Mouse (Mus musculus) lung, embryonic 14.5 days (tissue): ENCODE data around the gene Pcif1. TPM values are rescaled to one million over a fixed set of nuclear protein-coding genes. Genes with fewer than 3 reads are reported as not detected.
A peak's percentile ranks its signal among the peaks of the same experiment; 100 is the strongest.
"Not testable (repeated sequence)": the region's sequence is repeated elsewhere in the genome, so short reads cannot be mapped to it uniquely, and the experiment has no call there.

ENCODE experiments used
- ATAC-seq: fragments of 200-750 bp; cut with Nextera tagmentation; 2 replicates; pipeline ENCODE4 v1.8.0; 2017; ENCODE audit warnings: mild to moderate bottlenecking, moderate TSS enrichment, moderate library complexity; ENCODE audit not compliant: insufficient read depth
- DNase-seq: peaks from one replicate; pipeline ENCODE4 v3.0.0-alpha.2; 2015
- H3K27ac ChIP-seq: fragments of 300-500 bp; sonication (generic); 2 replicates; pipeline ENCODE4 v1.5.1; 2014; ENCODE audit warnings: low read depth, mild to moderate bottlenecking, moderate library complexity
- H3K27me3 ChIP-seq: fragments of 300-500 bp; sonication (generic); 2 replicates; pipeline ENCODE4 v1.6.1; 2014; ENCODE audit warnings: low read length, control low read depth; ENCODE audit not compliant: insufficient read depth
- H3K36me3 ChIP-seq: fragments of 300-500 bp; sonication (generic); 2 replicates; pipeline ENCODE4 v1.6.1; 2014; ENCODE audit warnings: control low read depth; ENCODE audit not compliant: insufficient read depth
- H3K4me1 ChIP-seq: fragments of 300-500 bp; sonication (generic); 2 replicates; pipeline ENCODE4 v1.6.1; 2014; ENCODE audit warnings: antibody characterized with exemption, control low read depth; ENCODE audit not compliant: insufficient read depth
- H3K4me2 ChIP-seq: fragments of 300-500 bp; sonication (generic); 2 replicates; pipeline ENCODE4 v1.6.1; 2014; ENCODE audit warnings: mild to moderate bottlenecking
- H3K4me3 ChIP-seq: fragments of 300-500 bp; sonication (generic); 2 replicates; pipeline ENCODE4 v1.5.1; 2014; ENCODE audit warnings: low read depth, low read length
- H3K9ac ChIP-seq: fragments of 300-500 bp; sonication (generic); 2 replicates; pipeline ENCODE4 v1.6.1; 2014
- H3K9me3 ChIP-seq: fragments of 300-500 bp; sonication (generic); 2 replicates; pipeline ENCODE4 v1.6.1; 2016; ENCODE audit warnings: low read depth, low read length, control low read depth
- CTCF ChIP-seq: IDR thresholded peaks from 2 replicates; pipeline ENCODE4 v1.5.1; 2016; ENCODE audit warnings: antibody characterized with exemption, low read depth
- WGBS: fragments of 180-500 bp; shearing (Covaris S2); extraction: QIAGEN DNeasy Blood & Tissue Kit; methylation state at CpG from one replicate; pipeline ENCODE4 v1.1.7; 2014; 5-methylcytosine and 5-hydroxymethylcytosine counted together
- polyA plus RNA-seq: library from polyadenylated mRNA; unstranded; fragments of >200 nt; fragmentation: Nextera tagmentation; extraction: Ambion mirVana; gene quantifications from 2 replicates; pipeline ENCODE4 v1.2.1, GENCODE M21; 2014

The Pcif1 gene
- polyA plus RNA-seq, 1 experiment from 2014 or later, result 83.0 TPM

DNA sequence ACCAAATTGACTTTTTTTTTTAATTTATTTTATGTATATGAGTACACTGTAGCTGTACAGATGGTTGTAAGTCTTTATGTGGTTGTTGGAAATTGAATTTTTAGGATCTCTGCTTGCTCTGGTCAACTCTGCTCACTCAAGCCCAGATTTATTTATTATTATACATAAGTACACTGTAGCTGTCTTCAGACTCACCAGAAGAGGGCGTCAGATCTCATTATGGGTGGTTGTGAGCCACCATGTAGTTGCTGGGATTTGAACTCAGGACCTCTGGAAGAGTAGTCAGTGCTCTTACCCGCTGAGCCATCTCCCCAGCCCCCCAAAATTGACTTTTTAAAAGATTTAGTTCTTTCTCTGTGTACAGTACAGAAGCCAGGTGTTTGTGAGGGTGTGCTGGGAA lies 3.5 kb upstream of the Pcif1 start:
- 54% methylated on average over 2 of the region's 2 CpGs for whole genome bisulfite sequencing
- not testable (repeated sequence) for H3K27me3 ChIP-seq, H3K4me2 ChIP-seq, H3K4me1 ChIP-seq, H3K36me3 ChIP-seq, ATAC-seq, H3K27ac ChIP-seq, H3K9me3 ChIP-seq, H3K9ac ChIP-seq, DNase-seq, H3K4me3 ChIP-seq
- 0 out of 2 replicates have a peak, but pooled peaks have one; percentile 9 for TF ChIP-seq CTCF

DNA sequence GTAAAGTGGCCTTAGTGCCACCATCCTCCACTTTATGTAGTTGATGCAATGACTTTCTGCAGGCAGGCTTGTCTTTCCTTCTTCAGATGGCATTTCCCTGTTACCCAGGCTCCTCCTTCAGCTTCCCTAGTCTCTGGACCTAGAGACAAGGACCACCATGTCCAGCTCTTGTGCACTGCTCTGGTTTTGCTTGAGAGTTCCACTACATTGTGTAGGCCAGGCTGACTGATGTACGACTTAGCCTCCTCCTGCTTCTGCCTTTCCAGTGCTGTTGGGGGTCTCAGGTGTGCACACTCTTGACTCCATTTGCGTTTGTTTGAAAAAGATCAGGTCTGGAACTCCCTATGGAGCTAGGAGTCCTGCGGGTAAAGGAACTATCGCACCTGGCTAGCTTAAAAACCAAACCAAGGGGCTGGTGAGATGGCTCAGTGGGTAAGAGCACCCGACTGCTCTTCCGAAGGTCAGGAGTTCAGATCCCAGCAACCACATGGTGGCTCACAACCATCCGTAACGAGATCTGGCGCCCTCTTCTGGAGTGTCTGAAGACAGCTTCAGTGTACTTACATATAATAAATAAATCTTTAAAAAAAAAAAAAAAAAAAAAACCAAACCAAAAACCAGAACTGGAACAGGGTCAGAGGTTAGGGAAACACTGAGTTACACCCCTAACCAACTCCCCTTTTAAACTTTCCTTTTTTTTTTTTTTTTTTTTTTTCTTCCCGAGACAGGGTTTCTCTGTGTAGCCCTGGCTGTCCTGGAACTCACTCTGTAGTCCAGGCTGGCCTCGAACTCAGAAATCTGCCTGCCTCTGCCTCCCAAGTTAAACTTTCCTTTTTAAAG lies 1.5 kb upstream of the Pcif1 start:
- peak overlapping the region; percentile 20; the same call in 1 of the 2 replicates for H3K27ac ChIP-seq
- not testable (repeated sequence) for H3K27me3 ChIP-seq

DNA sequence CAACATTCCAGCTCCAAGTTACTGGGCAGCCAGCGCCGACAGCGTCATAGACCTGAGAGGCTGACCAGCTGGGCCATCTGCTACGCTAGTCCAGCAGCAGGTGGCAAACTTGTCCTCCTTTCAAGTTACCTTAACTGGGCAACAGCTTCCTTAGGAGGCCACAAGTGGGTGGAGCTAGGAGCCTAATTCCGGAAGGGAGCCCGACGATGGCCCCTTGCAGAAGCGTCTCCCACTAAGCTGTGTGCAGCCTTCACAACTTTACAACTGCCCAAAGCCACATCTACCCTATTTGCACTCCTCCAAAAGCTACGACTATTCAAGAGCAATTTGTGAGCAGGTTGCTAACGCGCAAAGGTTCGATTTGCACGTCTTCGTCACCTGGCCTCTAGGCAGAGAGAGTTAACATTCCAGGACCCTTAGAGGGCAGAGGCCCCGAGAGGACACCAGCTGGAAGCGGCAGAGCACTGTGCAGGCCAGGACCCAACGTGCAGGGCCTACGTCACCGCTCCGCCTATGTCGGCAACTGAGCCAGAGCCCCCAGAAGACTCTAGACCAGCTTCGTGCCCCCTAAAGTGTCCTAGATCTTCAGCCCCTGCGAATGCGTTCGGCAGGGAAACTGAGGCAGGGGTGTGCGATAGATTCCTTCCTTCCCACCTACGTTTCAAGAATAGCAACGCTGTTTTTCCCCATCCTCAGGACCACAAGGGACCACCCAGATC lies 436 bp upstream of the Pcif1 start:
- peak overlapping the region; percentile 90 for H3K4me2 ChIP-seq
- H3K9me3 ChIP-seq, result no peaks in the 10 kb centered on the region
- ATAC-seq (peak; percentile 56), DNase-seq (peak; percentile 73)
- WGBS, result 2% methylated on average over 28 of the region's 28 CpGs
- TF ChIP-seq CTCF, result peak; percentile 13; the same call in 1 of the 2 replicates
- H3K27ac ChIP-seq, result peak overlapping the region; percentile 100
- peaks cover 20% of the 10 kb centered on the region for H3K36me3 ChIP-seq
- H3K4me3 ChIP-seq, result peak overlapping the region; percentile 94
- peaks cover 9% of the 10 kb centered on the region for H3K4me1 ChIP-seq
- H3K27me3 ChIP-seq, result no peaks in the 10 kb centered on the region
- H3K9ac ChIP-seq, result peak overlapping the region; percentile 100

More for the DNA sequence above, 1.5 kb upstream of the Pcif1 start:
- not testable (repeated sequence) for H3K36me3 ChIP-seq, ATAC-seq, H3K4me1 ChIP-seq, DNase-seq, H3K9me3 ChIP-seq, H3K9ac ChIP-seq
- Histone ChIP-seq H3K4me3 (peak overlapping the region; percentile 94), H3K4me2 (peak overlapping the region; percentile 90)
- 67% methylated on average over 11 of the region's 11 CpGs for WGBS

DNA sequence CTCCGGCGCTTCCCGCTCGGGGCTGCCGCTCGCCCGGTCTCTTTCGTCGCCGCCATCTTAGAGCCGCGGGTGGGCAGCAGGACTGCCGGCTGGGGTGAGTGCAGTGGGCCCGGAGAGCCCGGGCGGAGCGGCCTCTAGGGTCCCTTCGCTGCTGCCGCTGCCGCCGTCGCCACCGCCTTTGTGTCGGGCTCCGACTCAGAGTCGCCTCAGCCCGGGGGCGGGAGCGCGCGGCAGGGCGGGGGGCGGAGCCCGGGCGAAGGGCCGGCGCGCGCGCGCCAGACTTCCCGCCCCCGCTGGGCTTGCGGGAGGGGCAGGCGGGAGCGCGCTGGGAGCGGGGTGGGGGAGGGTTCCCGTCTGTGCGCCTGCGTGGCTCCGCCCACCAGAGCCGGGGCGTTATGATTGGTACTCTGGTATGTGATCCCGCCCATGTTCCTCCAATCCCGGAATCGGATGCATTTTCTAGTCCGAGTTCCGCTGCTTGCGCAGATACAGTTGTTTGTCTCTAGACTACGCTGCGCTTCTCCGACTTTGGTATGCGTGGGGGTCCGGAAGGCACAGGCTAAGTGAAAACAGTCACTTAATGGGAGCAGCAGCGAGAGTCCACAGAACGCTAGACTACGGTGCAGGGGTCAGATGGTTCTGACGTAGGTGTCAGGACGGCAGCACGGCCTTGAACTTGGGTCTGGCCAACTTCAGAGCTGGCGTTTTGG lies 619 bp downstream of the Pcif1 start:
- no peaks in the 10 kb centered on the region for H3K27me3 ChIP-seq
- H3K4me3 ChIP-seq, result peak overlapping the region; percentile 94
- peak; percentile 85 for ATAC-seq
- peaks cover 9% of the 10 kb centered on the region for H3K4me1 ChIP-seq
- under 1% methylated on average over 56 of the region's 72 CpGs for WGBS
- peak overlapping the region; percentile 100 for H3K9ac ChIP-seq
- peak overlapping the region; percentile 90 for H3K4me2 ChIP-seq
- H3K27ac ChIP-seq, result peak overlapping the region; percentile 100
- H3K36me3 ChIP-seq, result peaks cover 29% of the 10 kb centered on the region
- no peak for TF ChIP-seq CTCF
- no peaks in the 10 kb centered on the region for H3K9me3 ChIP-seq
- DNase-seq, result peak; percentile 98

GRCm38 (mm10) chr2:164882619-164883018 lies 3.5 kb downstream of the Pcif1 start:
- ATAC-seq, result no peak
- Histone ChIP-seq H3K4me1 (peaks cover 9% of the 10 kb centered on the region), H3K9ac (no peak overlapping the region), H3K4me3 (no peak overlapping the region), H3K27ac (no peak overlapping the region), H3K4me2 (no peak overlapping the region), H3K9me3 (no peaks in the 10 kb centered on the region), H3K27me3 (no peaks in the 10 kb centered on the region), H3K36me3 (peaks cover 49% of the 10 kb centered on the region)
- no peak for DNase-seq
- TF ChIP-seq CTCF, result no peak
- WGBS, result 75% methylated on average over 9 of the region's 9 CpGs

DNA sequence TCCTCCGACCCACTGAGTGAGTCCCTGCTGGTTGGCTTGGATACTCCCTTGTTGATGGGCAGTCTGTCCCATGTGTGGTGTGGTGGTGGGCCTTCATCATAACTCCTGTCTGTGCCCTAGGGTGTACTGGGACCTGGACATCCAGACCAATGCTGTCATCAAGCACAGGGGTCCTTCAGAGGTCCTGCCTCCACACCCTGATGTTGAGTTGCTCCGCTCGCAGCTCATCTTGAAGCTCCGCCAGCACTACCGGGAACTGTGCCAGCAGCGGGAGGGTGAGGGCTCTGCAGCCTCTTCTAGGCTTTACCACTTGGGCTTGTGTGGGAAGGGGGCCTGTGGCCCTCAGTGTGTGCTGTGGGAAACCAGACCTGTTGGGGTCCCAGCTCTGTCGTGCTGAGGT lies 6.7 kb downstream of the Pcif1 start:
- TF ChIP-seq CTCF, result no peak
- ATAC-seq, result peak; percentile 68; the same call in 1 of the 2 replicates
- peak overlapping the region; percentile 58; the same call in 1 of the 2 replicates for H3K27ac ChIP-seq
- H3K4me2 ChIP-seq, result no peak overlapping the region
- peak; percentile 93 for DNase-seq
- WGBS, result 41% methylated on average over 7 of the region's 7 CpGs
- H3K4me1 ChIP-seq, result no peaks in the 10 kb centered on the region
- H3K27me3 ChIP-seq, result no peaks in the 10 kb centered on the region
- no peaks in the 10 kb centered on the region for H3K9me3 ChIP-seq
- no peak overlapping the region for H3K9ac ChIP-seq
- H3K36me3 ChIP-seq, result peaks cover 81% of the 10 kb centered on the region
- H3K4me3 ChIP-seq, result no peak overlapping the region
